Mouse (Mus musculus) T-helper 1 cell (primary cell): Measurements from ENCODE around the gene Dffa.
"Not testable (repeated sequence)": the region's sequence is repeated elsewhere in the genome, so short reads cannot be mapped to it uniquely, and the experiment has no call there.

Source experiments
- in situ Hi-C: fragments of 300-600 bp; cut with MboI, MseI; formaldehyde crosslinking; loops from one replicate; pipeline ENCODE4 v1.15.1; 2025; ENCODE audit warnings: high pct_unique_total_duplicates

Dffa gene

DNA sequence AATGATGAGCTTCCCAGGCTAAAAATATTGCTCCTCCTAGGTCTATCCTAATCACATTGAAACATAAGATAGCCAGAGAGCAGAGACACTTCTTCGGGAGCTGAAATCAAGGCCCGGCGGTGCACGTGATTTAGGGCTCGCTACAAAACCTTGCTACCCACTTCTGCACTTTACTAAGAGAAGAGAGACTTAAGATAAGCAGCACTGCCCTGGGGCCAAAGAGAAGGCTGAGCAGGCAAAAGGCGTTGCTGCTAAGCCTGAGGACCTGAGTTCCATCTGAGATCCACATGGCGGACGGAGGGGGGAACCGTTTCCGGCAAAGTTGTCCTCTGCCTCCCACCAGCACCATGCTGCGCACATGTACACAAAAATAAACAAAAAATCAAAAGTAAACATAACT, 5.4 kb upstream of the Dffa start:
- in situ Hi-C loops, result no loop called here

DNA sequence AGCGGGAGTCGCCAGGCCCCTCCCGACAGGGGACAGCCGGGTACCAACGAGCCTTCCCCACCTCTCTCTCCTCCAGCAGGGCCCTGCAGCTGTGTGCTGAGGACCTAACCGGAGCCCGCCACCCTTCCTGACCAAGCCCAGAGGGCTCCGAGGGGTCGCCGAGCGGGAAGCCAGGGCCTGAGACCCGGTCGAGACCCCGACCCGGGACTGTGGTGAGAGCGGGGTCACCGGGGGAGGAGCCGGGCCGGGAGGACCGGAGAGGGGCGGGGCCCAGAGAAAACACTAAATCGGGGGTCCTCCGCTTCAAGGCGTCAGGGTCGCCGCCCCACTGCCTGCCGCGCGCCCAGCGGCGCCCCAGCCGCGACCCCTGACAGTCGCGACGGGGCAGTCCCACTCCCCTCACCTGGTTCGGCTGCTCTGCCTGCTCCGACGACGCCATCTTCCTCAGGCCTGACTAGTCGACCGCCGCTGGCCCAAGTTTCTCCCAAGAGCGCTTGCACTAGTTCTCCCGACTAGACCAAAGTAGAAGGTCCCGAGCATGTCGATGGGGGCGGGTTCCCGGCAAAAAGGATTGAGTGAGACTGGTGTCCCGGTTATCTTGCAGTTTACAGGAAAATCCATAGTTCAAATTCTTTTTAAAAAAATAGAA, 4.5 kb upstream of the Dffa start, which contains the start of gene Pex14:
Gene Pex14, minus strand, starts transcription at position 508 of the 649 bp plus-strand sequence.
- in situ Hi-C loops, result no loop called here

DNA sequence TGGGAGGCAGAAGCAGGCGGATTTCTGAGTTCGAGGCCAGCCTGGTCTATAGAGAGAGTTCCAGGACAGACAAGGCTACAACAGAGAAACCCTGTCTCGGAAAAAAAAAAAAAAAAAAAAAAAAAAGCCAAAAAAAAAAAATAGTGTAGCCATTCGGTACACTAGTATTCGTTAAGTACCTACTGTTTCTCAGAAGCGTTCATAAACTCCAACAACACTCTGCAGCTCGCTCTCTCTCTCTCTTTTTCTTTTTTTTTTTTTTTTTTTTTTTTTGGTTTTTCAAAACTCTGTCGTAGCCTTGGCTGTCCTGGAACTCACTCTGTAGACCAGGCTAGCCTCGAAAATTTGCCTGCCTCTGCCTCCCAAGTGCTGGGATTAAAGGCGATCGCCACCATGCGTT, 3.5 kb upstream of the Dffa start:
- in situ Hi-C loops, result not testable (repeated sequence)

DNA sequence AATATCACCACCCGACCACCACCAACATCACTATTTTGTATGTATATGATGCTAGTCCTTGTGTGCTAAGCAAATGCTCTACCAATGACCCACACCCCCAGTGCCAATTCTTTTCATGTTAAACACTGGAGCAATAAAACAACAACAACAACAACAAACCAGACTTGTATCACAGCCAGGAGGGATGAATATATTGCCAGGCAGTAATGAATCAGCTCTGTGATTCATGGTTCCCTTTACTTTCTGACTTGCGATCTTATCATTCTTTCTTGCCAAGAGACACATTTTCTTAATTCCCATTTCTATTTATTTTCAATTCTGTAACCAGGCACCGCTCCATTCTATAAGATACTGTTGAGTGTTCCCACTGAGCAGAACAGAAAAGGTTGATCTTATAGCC, 2.5 kb upstream of the Dffa start:
- in situ Hi-C loops, result no loop called here

DNA sequence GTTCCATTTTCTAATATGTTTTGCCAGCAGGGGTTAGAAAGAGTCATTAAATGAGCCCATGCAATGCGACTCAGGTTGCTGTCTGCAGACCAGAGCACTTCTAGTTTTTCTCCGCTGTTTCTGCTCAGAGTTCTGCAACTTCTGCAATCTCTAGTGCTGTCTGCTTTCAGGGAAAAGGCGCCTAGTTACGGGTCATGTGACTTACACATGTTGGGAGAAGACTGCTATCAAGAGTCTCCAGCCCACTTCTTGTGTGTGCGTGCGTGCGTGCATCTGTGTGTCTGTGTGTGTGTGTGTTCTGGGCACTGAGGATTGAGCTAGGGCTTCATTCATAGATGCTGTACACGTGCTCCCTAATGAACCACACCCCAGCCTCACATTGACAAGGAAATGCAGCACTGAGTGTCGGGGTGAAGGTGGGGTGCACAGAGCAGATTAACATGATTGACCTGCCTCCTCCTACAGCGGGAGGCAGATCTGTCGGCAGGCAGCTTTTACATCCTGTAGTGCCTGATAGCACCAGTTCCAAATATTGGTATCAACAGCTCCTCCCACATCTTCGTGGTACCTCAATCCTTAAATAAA, 16.1 kb downstream of the Dffa start:
- in situ Hi-C loops, result not testable (repeated sequence)

DNA sequence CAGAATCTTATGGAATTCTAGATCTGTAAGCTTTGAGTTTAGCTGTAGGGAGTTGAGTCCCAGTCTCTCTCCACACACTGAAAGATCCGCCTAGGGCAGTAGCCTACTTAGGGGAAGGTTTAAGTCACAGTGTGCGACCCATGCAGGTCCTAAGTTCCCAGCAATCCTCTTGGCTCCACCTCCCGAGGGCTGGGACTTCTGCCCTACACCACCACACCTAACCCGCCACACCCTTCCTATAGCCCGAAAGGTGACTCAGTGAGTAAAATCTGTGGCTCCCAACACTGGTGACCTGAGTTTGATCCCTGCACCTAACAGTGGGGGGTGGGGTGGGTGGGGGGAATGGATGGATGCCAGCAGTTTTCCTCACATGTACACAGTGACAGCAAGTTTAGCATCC, 19.5 kb downstream of the Dffa start:
- in situ Hi-C loops, result no loop called here

DNA sequence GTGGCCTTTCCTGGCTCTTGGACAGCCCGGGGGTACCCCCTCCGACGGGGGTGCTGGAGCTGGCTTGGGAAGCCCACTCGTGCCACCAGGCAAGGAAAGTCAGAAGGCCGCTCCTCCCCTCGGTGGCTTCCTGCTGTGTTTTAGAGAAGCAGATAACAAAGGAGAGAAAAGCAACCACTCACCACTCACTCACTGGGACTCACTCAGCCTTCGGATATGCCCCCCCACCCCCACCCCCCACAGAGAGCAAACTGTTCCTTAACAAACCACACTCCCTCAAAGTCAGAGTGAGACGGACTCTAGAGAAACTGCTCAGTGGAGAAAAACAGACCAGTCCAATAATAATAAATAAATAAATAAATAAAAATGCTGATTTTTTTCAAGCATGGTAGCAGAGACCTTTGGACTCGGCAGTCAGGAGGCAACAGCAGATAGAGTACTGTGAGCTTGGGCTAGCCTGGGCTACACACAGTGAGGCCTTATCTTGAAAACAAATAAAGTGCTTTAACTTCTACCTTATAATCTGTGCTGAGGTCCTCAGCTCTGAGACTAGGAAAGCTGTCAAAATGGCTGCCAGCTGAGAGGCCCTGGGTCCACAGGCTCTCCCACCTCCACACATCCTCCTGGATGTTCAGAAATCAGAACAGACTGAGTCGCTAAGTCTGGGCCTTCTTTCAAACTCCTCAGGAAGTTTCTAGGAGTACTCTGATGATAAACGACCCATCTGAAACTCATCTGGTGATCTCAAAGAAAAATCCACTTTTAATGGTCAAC, 21.6 kb downstream of the Dffa start:
- in situ Hi-C loops, result no loop called here

DNA sequence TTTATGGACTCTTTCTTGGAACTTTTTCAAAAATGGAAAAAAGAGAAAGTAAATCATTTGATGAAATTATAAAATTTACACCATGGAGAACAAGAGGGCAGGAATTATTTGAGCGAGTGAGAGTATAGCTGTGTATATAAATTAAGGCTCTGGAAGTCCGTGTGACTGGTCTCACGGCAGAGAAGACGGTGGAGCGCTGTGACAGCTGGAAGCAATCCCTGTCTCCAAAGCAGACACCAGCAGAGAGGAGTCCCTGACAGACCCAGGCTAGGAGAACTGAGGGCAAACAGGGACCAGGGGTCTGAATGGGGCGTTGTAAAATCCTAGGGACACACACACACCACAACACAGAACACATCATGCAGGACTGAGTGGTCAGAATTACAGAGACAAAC, 22.2 kb downstream of the Dffa start:
- in situ Hi-C loops, result no loop called here

DNA sequence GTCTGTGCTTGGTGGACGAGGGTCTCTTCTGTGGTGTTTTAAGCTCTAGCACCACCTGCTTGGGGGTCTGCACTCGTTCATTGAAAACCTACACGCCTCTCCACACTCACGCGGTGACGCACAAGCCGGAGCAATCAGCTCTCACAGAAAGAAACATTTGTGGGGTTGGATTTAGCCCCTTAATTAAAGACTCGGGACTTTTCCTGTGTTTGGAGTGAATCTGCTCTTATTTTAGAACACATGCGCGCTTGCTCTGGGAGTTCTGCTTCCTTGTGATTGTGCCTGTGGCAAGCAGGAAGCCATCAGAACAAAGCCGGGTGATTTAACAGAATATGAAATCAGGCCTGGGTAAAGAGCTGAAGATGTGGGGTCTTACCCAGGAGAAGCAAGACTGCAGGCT, 22.7 kb downstream of the Dffa start, which contains the start of gene Cort:
Gene Cort, minus strand, starts transcription at position 101 of the 400 bp plus-strand sequence.
- in situ Hi-C loops, result no loop called here

DNA sequence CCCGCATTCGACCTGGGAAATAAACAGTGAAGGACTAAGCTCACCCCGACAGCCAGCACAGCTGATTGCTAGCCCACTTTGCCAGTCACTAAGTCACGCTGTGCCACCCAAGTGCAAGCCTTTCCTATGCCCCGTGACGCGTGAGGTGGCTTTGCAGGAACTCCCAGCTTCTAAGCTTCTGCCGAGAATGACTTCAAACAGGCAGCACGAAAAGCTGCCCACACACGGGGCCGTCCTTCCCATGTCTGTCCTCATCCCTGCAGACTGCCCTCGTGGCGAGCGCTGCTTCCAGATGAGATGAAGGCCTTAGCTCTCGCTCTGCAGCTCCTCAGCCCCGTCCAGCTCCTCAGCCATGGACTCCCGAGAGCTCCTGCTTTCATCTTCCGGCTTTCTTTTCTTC, 24.5 kb downstream of the Dffa start:
- in situ Hi-C loops, result no loop called here

DNA sequence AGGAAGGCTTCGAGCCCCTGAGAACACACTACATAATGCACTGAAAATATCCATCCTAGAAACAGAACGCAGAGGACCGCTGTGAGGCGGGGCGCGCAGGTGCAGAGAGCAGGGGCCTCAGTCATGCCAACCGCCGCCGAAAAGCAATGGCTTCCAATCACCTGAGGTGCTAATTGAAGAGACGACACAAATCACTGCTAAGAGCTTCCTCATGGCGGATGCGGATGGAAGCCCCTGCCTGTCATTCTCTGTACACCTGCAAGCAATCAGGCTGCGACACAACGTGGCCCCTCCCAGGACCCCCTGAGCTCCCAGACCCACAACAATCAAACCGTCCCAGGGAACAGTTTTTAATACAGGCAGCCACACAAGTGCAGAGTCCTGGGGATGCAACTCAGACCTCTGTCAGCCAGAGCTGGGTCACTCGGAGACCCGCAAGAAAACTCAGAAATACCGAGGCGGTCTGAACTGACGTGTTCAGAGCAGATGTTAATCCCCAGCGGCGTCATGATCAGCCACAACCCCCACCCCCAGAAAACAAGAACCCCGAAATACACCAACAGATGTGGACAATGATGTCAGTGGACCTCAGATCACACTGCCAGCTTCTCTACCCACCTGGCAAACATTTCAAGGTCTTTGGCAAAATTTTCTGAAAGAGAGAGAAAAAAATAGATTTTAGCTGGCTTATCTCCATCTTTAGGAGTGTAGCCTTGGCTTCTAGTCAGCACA, 27.2 kb downstream of the Dffa start:
- in situ Hi-C loops, result no loop called here

DNA sequence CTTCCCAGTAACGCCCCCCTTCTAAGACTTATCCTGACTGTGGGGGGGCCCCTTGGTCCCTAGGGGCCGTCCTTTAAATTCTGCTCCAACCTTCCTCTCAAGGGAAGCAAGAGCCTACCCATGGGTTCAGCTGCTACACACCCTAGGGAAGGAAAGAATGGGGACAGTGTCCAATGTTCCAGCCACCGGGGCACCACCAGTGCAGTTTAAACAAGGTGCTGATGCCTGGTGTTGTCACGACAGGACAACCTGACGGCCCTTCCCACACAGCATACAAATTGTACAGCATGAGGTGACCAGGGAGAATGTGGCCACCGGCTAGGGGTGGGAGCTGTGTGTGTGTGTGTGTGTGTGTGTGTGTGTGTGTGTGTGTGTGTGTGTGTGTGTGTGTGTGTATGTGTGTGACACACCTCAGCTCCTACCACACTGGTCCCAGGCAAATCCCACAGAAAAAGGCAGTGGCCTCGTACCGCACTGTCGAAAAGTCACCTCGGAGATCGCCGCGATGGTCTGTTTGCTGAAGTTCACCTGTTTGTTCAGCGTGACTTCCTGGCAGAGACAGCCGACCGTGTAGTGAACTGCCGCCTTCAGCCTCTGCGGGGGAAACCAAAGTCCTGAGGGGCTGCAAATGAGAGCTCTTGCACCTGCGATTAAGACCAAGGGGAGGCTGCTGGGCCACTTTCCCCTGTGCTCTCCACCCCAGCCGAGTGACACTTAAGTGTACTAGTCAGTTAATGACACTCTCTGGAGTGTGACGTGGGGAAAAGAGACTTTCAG, 28.0 kb downstream of the Dffa start:
- in situ Hi-C loops, result no loop called here

DNA sequence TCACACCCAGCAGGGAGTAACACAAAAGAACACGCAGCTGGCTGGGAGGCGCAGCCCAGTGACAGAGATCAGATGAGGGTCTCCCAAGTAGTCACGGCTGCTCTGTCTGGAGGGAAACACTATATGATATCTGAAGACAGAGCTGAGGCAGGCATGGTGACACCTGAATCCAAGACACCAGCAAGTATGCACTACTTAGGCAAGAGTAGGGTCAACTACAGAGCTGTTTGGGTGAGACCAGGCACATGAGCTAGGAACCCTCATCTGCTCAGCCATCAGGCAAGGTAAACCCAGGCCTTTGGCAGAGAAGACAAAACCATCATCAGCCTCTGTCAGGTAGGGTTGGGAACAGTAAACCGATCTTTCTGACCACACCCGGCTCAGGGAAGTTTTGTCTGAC, 29.4 kb downstream of the Dffa start:
- in situ Hi-C loops, result no loop called here

DNA sequence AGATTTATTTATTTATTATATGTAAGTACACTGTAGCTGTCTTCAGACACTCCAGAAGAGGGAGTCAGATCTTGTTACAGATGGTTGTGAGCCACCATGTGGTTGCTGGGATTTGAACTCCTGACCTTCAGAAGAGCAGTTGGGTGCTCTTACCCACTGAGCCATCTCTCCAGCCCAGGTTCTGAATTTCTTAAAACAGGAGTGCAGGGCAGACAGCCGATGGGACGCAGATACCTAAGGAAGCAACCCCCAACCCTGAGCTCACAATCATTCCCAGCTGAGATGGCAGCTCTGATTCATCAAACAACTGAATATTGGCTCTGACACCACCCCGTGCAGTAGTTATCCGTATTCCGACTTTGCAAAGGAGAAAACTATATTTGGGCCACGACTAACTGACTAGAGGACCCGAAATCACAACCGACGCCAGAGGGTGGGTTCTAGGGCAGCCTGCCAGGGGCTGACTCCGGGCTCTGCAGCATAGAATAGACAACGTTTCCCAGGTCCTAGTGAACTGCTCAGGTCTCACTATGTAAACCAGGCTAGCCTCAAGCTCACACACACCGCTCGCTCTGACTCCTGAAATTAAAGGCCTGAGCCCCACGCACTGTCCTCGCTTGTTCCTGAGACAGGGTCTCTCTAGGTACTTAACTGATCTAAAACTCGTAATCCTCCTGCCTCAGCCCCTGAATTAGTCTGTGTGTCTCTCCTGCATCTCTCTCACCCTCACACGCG, 32.3 kb downstream of the Dffa start:
- in situ Hi-C loops, result no loop called here

DNA sequence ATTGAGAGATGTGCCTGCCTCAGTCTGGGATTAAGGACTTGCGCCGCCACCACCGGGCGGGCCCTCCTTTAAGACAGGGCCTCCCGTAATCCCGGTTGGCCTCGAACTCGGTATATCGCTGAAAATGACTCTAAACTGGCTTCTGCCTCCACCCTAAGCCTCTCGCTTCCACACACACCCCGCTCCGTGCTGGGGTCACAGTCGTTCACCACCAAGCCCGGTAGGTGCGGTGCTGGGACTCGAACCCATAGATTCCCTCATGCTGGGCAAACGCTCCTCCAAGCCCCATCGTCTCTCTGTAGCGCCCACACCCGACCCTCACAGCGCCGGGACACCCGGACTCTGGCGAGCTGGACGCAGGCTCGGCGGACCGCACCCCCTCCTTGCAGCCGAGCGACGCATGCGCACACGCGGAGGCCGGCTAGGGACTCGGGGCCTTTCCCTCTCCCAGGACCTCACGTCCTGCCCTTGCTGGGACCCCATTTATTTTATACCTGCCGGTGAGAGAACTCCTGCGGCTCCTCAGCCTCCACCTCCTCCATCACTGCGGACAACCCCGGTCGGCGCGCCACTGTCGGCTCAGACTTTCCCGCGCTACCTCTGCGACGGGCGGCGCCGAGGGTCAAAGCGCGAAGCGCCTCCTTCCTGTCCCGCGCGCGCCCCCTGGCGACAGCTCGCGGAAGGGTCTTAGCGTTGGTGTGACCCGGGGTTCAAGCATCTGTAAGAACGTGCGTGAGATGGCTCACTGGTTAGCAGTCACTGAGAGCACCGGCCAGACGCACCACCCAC, 33.2 kb downstream of the Dffa start, which contains the start of gene Cenps:
Gene Cenps, minus strand, starts transcription at position 648 of the 789 bp plus-strand sequence.
- in situ Hi-C loops, result no loop called here

DNA sequence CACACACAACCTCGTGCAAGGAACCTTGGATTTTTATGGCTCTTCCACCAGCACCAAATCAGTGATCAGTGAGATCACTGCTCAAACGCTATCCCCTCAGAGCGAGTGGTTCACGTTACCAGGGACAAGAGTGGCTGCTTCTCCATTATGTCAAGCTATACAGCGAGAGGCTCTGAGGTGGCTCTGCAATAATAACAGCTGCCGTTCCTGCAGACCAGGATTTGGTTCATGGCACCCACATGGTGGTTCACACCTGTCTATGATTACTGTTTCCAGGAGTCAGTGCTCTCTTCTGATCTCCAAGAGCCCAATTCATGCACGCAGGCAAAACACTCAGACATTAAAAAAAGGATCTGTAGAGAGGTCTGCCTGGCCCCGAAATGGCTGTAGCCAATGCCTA, 34.6 kb downstream of the Dffa start:
- in situ Hi-C loops, result no loop called here

DNA sequence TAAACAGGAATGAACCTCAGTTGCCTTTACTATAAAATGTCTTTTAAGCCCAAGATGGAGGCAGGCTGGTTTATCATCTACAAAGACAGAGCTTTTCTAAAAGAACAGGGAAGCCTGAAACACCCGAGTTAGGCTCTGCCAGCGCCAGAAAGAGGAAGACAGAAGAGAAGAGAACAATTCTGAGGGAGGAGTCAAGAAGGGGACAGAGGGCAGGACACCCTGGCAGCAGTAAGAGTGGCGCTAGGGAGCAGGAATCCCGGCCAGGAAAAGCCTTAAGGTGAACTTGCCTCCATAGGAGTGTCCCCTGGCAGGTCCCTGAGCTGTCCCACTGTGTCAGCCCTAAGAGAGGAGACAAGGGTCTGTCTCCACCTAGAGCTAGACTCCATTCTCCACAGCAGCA, 39.6 kb downstream of the Dffa start:
- in situ Hi-C loops, result loop anchor here (10.0 kb wide), 2 partner anchors 311 to 401 kb away; partner anchors contain the start of gene Rbp7

DNA sequence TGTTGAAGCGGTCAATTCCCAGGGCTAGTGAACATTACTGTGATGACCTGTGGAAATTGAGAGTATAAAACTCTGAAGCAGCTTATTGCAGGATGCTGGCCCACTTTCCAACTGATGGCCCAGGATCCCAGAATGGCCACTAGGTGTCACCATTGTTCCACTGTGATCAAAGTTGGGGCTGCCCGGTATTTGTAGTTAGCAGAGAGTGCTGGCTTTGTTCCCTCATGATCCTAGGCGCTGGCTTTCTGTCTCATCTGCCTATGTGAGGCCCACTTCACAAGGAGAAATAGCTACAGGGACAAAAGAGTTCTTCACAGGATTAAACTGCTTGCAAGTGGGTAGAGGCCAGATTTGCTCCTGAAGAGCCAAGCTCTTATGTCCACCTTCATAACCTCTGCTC, 40.5 kb downstream of the Dffa start:
- in situ Hi-C loops, result loop anchor here (10.0 kb wide), 2 partner anchors 310 to 400 kb away; partner anchors contain the start of gene Rbp7

DNA sequence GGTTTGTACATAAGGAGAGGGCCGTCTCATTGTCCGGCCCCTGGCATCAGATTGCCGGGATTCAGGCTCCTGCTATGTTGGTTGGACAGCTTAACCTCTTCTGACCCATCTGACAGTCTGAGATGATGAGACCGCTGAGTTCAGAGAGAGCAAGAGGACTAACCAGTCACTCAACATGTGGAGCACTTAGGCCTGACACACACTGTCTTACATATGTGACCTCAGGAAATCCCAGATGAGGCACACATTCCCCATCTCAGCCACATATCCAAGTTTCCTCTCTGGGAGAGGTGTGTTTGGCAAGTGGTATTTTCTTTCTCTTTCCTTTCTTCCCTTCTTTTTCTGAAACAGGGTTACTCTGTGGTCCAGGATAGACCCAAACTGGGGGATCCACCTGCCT, 41.2 kb downstream of the Dffa start:
- in situ Hi-C loops, result loop anchor here (10.0 kb wide), 2 partner anchors 310 to 400 kb away; partner anchors contain the start of gene Rbp7
